Mouse (Mus musculus) ovary, postnatal 14 days (tissue): Measurements from ENCODE around the gene Pvalb.

Source experiments
- DNase-seq: peaks from one replicate; pipeline ENCODE4 v3.0.0; 2022; ENCODE audit warnings: low spot score

Gene Pvalb

DNA sequence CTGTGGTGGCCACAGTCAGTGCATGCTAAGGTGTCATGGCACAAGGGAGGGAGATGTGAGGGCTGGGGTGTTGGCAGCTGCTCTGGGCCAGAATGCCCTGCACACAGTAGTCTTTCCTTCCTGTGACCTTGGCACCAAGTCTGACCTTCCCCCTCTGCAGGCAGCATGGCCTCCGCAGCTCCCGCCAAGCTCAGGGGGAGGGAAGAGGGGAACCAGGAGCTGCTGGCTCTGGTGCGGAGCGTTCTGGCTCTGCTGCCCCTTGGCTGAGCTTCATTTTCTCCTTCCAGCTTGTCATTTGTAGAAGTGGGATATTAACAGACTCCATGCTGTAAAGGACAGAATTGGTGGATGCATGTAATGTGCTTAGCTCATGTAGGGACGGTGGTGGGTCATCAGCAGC is 47.9 kb downstream of the Pvalb start:
- DNase-seq: no peak

DNA sequence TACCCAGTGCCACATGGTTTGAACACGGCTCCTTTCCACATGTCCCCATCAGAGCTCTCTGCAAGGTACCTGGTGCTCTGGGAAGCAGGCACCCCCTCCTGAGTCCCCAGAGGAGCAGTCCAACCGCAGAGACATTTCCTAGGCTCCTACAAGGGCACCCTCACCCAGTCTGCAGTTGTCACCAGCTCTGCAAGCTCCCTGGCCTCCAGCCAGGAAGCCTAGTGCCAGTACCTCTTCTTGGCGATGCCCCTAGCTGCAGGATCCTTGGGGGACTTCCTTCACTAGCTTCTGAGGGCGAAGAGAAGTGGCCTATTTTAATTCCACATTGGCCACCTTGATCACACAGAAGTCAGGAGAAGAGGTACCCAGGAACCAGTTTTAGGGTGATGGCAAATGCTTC is 48.4 kb downstream of the Pvalb start:
- DNase-seq: no peak

DNA sequence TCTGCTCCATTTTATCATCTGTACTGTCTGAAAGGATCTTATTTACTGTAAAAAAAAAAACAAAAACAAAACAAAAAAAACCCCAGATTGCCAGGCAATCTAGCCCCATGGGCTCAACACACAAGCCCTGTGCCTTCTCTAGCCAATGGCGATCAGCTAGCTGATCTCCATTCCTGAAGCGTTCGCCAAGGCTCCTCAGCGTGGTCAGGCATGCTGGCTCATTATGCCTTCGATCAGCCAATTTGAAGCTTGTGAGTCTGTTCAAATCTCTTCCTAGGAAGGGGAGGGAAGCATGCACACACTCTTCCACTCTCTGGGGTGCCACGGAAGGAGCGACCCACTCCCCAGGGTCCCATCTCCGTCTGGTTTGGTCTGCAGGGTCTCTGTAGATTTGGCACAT is 48.9 kb downstream of the Pvalb start:
- no peak for DNase-seq

DNA sequence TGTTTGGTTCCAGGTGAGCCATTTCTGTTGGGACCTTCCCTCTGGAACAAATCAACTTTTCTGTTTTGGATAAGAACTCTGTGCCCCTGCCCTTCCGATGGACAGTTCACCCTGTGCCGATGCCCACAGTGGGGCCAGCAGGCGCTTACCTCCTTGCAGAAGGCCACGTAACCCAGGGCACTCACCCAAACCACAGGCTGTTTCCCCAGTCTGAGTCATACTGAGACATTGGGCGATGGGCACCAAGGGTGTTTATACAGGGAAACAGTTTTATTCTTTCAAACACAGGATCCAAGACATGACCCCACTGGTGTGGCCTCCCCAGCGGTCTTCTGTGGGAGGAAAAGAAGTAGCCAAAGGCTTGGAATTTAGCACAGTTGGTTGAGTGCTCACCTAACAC is 50.8 kb downstream of the Pvalb start:
- DNase-seq: no peak

DNA sequence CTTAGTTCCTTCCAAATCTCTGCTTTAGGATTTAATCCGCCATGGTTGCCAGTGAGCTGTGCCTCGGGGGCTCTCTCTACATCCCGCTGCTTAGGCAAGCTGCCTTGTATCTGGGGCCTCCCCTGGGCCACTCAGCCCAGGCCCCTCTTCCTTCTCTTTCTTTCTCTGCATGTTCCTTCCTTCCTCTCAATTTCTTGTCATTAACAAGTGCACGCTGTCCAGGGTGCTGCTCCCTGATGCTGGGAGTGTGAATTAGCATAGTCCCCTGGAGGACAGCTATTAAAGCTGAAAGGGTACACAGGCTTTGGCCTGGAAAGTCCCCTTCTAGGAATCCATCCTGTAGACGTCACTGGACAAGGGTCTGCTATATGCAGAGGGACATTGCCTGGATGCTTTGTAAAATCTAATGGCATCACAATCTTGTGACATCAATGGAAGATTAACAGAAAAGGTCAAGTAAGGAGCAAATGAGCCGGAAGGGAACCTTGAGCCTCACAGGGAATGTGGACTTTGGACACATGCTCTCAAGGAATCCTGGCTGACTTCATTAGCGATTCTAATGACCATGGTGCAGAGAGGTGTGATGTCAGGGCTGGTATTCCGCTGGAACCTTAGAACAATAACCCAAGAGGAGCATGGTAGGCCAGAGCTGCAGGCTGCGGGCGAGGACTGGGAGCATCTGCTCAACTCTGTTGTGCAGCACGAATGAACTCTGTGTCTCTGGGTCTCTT is 53.0 kb downstream of the Pvalb start:
- no peak for DNase-seq

DNA sequence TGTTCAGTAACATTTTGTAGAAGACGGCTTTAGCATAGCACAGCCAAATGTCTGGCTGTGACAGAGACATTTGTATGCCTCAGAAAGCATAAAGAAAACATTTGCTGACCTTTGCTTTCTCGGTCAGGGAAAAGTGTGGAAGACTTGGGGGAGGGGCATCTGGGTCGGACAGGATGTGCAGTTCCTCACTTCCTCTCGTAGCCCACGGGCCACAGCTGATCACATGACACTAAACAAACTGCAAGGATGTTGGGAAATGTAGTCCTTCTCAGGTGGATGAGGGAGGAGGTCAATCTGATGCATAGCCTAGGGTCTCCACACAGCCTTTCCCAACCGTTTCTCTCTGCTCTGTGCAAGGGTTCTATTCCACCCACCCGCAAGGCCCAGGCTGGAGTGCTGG is 57.6 kb downstream of the Pvalb start:
- DNase-seq: no peak
